Mouse (Mus musculus) c-Kit-negative CD71-positive TER-119-positive erythroid progenitor cells, embryonic 14.5 days (primary cell): ENCODE results near the gene Rhbdd1.

Experiments used
- DNase-seq: peaks from one replicate; pipeline ENCODE4 v3.0.0-alpha.2; 2013; ENCODE audit warnings: low read depth, low spot score

Rhbdd1 gene

DNA sequence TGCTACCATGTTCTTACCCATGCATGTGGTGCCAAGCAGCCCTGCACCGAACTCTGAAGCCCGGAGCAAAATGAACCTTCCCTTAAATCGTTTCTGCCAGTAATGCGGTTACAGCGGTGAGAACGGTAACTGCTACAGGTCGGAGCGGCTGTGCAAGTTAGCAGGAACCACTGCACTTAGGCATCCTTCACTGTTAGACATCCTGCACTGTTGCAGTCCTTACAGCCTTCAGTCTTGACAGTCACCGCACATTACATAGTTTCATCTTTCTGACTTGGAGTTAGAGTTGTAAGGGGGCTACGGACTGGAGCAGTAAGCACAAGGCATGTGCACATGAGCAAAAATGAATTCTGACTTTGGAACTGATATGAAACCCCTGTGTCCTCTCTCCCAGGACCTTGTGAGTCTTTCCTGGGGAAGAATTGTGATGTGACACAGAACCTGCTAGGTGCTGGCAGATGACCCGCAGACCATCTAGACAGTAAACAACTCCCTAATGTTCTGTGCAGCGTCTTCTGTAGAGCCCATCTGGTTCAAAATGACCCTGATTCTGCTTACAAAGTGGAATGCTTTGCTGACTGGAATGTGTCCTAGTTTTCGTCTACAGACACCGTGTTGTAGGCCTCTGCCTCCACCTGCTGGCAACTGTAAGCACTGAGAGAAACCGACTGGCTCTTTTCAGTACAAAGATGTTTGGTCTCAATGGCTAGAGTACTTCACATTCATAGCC lies 116.8 kb downstream of the Rhbdd1 start:
- no peak for DNase-seq

DNA sequence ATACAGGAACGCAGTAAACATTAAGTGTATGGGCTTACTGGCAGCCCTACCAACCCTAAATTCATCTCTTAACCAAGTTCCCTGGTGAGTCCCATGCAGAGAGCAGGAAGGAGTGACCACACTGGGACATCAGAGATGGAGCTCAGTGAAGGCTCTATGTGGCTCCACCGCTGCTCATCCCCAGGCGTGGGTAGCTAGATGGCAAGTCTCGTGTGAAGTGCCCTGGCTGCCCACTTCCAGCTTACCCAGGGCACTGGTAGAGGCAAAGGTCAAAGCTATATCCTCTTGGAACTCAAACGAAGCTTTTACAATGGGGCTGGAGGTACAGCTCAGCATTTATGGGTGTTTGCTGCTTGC lies 117.4 kb downstream of the Rhbdd1 start:
- DNase-seq = no peak

DNA sequence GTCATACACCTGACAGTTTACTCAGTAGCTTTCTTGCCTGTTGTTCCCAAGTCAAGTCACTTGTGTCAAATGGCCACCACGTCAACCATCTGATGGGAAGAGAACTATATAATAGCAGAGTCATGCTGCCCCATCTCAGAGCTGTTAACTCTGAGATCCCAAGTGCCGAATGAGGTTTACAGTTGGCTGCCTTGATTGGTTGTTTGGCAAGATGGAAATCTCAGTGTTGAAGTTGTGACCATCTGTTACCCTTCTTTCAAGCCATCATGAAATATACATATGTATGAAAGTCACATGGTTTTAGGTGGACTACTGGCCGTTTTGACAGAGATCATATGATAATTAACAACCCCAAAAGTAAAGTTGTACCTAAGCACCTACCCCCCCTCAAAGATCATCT lies 121.0 kb downstream of the Rhbdd1 start:
- DNase-seq = no peak

DNA sequence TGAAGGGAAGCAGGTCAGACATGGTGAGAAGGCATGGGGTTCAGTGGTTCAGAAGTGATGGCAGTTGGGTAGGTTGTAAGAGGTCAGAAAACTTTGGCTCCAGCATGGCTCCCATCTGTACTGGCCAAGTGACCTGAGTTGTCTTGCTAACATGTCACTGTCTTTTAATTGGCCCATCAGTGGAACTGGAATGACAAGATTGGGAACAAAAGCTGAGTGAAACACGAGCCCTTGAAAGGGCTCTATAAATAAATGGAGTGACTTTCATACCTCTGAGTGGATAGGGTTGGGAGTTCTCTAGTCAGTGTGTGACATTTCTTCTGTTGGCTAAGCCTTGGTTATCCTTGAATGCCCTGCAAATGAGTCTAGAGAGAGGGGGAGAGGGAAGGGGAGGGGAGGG lies 123.9 kb downstream of the Rhbdd1 start:
- no peak for DNase-seq

DNA sequence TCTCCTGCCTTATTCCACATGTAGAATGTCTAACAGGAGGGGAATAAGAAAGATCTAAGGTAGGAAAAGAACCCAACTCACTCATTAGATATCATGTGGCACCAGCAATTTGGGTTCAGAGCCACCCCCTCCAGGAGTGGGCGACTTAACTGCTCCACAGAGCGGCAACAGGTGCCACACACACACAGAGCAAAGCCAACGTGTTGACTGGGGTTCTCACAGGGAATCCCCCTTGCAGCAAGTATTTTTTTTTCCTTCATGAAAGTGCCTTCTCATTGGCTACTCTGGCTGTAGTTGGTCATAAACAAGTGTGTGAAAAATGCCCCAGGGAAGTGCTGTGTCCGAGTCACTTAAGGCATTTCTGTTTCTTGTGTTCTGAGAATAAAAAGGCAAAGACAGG lies 127.3 kb downstream of the Rhbdd1 start:
- no peak for DNase-seq

- DNase-seq = no peak
These were observed 129.8 kb downstream of the Rhbdd1 start for GRCm38 (mm10) chr1:82446049-82446448.

DNA sequence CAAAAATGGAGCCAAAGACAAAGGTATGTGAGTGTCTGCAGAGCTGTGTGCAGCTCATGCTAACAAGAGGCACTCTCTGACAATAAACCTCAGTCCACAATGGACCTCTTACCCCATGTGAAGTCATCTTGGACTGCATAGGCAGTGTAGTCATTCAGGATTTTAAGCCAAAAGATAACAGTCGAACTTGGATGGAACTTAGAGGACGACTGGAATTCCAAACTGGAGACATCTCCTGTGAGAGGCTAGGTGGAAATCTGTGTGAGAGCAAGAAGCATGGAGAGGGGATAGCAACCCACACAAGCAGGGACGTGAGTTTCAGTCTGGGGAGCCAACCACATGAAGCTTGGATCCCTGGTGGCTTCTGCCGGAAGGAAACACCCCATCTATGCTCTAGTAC lies 133.6 kb downstream of the Rhbdd1 start:
- no peak for DNase-seq

DNA sequence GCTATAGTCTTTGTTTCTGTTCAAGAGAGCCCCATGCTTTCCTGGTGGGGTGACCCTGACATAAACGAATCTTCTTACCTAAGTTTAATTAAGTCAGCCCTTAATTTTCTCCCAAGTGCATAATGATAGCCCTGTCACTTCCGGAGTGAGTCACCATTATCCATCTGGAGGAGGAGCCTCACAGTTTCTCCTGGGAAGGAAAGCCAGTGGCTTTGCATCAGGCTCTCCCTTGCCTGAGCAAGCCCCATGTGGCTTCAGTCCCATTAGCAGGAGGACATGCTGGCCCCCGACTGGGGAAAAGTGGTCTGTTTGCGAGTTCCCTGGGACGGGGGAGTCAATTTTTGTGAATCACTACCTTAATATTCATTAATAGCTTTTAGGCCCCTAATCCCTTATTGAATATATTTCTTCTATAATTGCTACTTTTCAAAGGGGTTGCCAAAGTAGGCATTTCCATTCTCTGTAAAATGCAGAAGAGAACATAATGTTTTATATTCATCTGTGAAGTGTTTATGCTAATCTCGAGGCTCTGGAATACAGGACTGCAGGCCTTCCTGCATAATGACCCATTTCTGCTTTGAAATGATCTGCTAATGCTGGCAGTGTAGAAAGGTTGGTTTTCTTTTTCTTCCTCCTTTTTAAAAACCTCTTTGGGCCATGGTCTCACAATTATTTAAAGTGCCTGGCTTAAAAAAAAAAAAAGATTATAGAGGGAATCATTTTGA lies 135.8 kb downstream of the Rhbdd1 start:
- DNase-seq = no peak

DNA sequence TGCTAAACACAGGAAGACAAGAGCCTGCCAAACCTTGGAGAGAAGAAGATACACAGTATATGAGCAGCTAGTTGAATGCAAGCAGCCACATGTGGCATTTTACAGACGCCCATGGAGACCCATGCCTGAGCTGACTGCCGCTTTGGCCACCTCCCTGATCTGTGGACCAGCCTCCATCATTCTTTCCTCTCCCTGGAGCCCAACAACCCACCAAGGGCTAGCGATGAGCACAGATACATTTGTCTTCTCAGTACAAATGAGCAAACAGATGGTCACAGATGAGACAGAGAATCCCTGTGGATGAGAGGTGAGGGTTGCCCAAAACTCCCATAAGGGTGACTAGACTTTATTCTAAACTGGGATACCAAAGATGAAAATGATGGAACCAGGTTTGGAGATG lies 137.8 kb downstream of the Rhbdd1 start:
- DNase-seq = no peak

GRCm38 (mm10) chr1:82459350-82459749 lies 143.1 kb downstream of the Rhbdd1 start:
- no peak for DNase-seq

GRCm38 (mm10) chr1:82459926-82460325 lies 143.7 kb downstream of the Rhbdd1 start:
- no peak for DNase-seq

DNA sequence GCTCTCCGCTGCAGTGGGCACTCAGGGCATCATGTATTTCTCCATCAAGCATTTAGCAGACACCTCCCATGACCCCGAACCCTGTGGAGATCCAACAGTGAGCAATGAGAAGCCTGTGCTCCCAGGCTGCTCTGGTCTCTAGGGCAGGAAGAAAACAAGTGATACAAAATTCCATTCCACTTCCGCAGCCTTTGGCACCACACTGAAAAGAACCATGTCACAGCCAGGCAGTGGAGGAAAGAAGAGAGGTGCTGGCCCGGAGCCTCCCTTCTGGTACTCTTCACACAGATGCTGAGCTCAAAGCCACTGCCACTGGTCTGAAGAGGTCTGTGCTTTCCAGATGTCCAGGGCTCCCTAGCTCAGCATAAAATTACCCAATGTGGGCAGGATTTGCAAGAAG lies 144.8 kb downstream of the Rhbdd1 start:
- no peak for DNase-seq

GRCm38 (mm10) chr1:82465321-82465853 lies 149.1 kb downstream of the Rhbdd1 start:
- no peak for DNase-seq

DNA sequence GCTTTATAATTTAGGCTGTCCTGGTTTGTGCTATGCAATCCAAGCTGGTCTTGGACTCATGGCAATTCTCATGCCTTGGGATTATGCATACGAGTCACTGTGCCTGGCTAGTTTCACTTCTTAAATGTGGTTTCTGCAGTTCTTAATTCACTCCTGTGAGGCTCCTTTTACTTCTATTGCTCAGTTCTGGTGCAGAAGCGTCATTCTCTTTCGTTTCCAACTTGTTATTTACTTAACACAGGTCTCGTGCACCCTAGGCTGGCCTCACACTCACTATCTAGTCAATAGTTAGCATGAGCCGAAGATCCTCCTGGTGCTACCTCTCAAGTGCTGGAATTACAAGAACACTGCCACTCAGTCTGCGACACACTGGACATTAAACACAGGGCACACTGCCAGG lies 152.6 kb downstream of the Rhbdd1 start:
- DNase-seq = no peak

- DNase-seq = no peak
These were observed 154.4 kb downstream of the Rhbdd1 start for GRCm38 (mm10) chr1:82470516-82471225.

DNA sequence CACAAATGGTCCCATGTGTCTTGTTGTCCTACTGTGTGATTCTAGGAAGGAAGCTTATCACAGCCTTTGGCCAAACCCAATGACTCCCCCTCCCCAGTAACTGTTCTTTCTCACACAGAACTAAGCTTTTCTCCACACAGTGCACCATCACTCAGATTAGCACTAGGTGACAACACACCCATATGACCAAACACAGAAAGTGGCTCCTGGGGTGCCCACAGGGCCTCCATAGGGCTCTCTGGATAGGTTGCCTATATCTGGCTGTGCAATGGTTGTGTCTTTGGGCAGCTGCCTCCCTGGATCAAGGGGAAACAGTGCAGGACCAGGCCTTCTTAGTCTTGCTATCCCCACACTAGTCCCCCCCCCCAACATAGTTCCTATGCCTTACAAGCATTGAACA lies 157.2 kb downstream of the Rhbdd1 start:
- no peak for DNase-seq

GRCm38 (mm10) chr1:82474461-82474961 lies 158.3 kb downstream of the Rhbdd1 start:
- no peak for DNase-seq

GRCm38 (mm10) chr1:82475254-82475653 lies 159.0 kb downstream of the Rhbdd1 start:
- no peak for DNase-seq

GRCm38 (mm10) chr1:82475821-82476220 lies 159.6 kb downstream of the Rhbdd1 start:
- no peak for DNase-seq

DNA sequence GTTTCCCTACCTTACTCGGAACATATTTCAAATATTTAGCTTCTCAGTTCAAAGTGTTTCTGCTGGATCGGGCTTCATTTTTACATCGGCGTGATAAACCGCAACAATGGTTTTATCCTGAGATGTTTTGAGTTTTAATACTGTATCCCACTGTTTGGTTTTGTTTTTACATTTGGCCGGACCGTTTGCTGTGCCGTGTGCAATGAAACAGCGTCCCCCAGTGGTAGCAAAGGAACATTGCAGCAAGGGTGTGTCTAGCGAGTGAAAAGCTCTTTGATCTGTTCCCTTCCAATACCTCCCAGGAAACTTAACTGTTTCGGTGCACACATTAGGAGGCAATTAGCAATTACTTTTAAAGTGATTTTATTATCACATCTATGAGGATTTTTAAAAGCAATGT lies 160.0 kb downstream of the Rhbdd1 start:
- DNase-seq = no peak

- DNase-seq = no peak
These were observed 160.5 kb downstream of the Rhbdd1 start for GRCm38 (mm10) chr1:82476746-82477145.
